Mouse (Mus musculus) ovary, postnatal 10 days (tissue): ENCODE results near the gene Kdelc1.
A peak's percentile ranks its signal among the peaks of the same experiment; 100 is the strongest.

ENCODE experiments used
- DNase-seq: peaks from one replicate; pipeline ENCODE4 v3.0.0; 2022; ENCODE audit warnings: low spot score

Gene Kdelc1

GRCm38 (mm10) chr1:44118239-44119054, at the start of gene Kdelc1, which contains the start of gene Bivm:
Kdelc1 (minus strand) TSS chr1:44118808.
Bivm (plus strand) TSS chr1:44118957.
- DNase-seq = peak; percentile 42

- DNase-seq = no peak
Observed at GRCm38 (mm10) chr1:44167859-44168383, 49.3 kb upstream of the Kdelc1 start.

- no peak for DNase-seq
Observed at GRCm38 (mm10) chr1:44162389-44162788, 43.8 kb upstream of the Kdelc1 start.

GRCm38 (mm10) chr1:44161818-44162217, 43.2 kb upstream of the Kdelc1 start:
- no peak for DNase-seq

- no peak for DNase-seq
Observed at GRCm38 (mm10) chr1:44158317-44158716, 39.7 kb upstream of the Kdelc1 start.

GRCm38 (mm10) chr1:44155287-44155686, 36.7 kb upstream of the Kdelc1 start:
- no peak for DNase-seq

- DNase-seq = no peak
Observed at GRCm38 (mm10) chr1:44148706-44149105, 30.1 kb upstream of the Kdelc1 start.

- peak; percentile 48 for DNase-seq
Observed at GRCm38 (mm10) chr1:44147563-44148381, 29.2 kb upstream of the Kdelc1 start, which contains the start of gene Ercc5. Ercc5 (plus strand) TSS chr1:44147744.

GRCm38 (mm10) chr1:44142747-44143146, 24.1 kb upstream of the Kdelc1 start:
- DNase-seq = no peak

GRCm38 (mm10) chr1:44140232-44140631, 21.6 kb upstream of the Kdelc1 start:
- DNase-seq = no peak

GRCm38 (mm10) chr1:44129929-44130581, 11.4 kb upstream of the Kdelc1 start:
- DNase-seq = no peak

- DNase-seq = no peak
Observed at GRCm38 (mm10) chr1:44125590-44125989, 7.0 kb upstream of the Kdelc1 start.

GRCm38 (mm10) chr1:44122256-44122655, 3.6 kb upstream of the Kdelc1 start:
- no peak for DNase-seq

GRCm38 (mm10) chr1:44120074-44120406, 1.4 kb upstream of the Kdelc1 start:
- DNase-seq = no peak

- peak; percentile 69 for DNase-seq
Observed at GRCm38 (mm10) chr1:44119201-44120073, 829 bp upstream of the Kdelc1 start.

GRCm38 (mm10) chr1:44117571-44117970, 1.0 kb downstream of the Kdelc1 start:
- no peak for DNase-seq

GRCm38 (mm10) chr1:44102939-44103338, 15.7 kb downstream of the Kdelc1 start:
- no peak for DNase-seq

- DNase-seq = peak; percentile 78
Observed at GRCm38 (mm10) chr1:44102259-44102717, 16.3 kb downstream of the Kdelc1 start, which contains the start of gene Tex30. Tex30 (minus strand) TSS chr1:44102441.

GRCm38 (mm10) chr1:44101448-44102225, 17.0 kb downstream of the Kdelc1 start:
- peak; percentile 3 for DNase-seq

GRCm38 (mm10) chr1:44064625-44065024, 54.0 kb downstream of the Kdelc1 start:
- DNase-seq = peak; percentile 13
